Mouse (Mus musculus): ENCODE data around the gene Lgmn.

Lgmn gene

DNA sequence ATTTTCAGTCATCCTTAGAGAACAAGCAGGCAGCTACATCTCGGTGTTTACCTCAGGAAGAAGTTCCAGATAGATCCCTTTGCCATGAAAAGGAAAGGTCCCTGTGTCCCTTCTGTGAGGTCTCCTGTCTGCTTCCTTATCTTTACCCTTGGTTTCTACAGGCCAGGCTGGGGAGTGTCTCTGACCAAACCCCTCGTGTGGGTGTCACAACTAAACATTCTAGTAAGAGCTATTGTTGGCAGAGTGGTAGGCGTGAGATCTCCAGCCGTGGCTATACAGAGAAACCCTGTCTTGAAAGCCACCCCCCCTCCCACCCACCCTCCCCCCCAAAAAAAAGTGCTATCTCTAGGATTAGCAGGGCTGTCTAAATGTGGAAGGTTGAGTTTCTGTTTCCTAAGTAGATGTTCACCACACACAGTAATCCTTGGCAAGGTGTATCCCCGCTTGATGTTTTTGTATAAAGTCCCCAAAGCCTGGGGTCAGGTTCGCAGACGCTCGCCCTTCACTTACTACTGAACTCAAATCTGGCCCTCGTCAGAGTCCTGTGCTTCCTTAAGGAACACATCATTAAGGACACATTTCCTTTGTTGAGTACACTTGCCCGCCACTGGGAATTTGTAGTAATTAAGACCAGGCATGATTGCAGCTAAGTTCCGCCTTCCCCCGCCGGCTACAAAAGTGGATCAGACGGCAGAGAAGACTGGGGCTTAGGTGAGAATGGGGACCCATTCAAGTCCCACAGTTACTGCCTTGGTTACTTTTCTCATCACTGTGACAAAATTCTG lies 94.4 kb downstream of the Lgmn start:
- DNase-seq (ENCODE audit: low read depth) = no peak

Measured in induced T-regulatory cell, adult 2 months (primary cell).